Mouse (Mus musculus) midbrain, postnatal 0 days (tissue): ENCODE measurements around the gene Sgo2b. TPM values are rescaled to one million over a fixed set of nuclear protein-coding genes. Genes with fewer than 3 reads are reported as not detected.
"Not testable (repeated sequence)": the region's sequence is repeated elsewhere in the genome, so short reads cannot be mapped to it uniquely, and the experiment has no call there.

Experiments
- ATAC-seq: fragments of 200-750 bp; cut with Nextera tagmentation; 2 replicates; pipeline ENCODE4 v1.8.0; 2017; ENCODE audit warnings: moderate number of reproducible peaks, mild to moderate bottlenecking, moderate TSS enrichment, moderate library complexity; ENCODE audit not compliant: low FRiP score
- DNase-seq: peaks from one replicate; pipeline ENCODE4 v3.0.0-alpha.2; 2015; ENCODE audit warnings: low spot score
- H3K27ac ChIP-seq: fragments of 300-500 bp; sonication (generic); 2 replicates; pipeline ENCODE4 v1.5.1; 2014; ENCODE audit warnings: low read depth, mild to moderate bottlenecking, low read length, mixed read lengths
- H3K27me3 ChIP-seq: fragments of 300-500 bp; sonication (generic); 2 replicates; pipeline ENCODE4 v1.6.1; 2014; ENCODE audit warnings: low read length, control low read depth, mixed read lengths; ENCODE audit not compliant: insufficient read depth
- H3K36me3 ChIP-seq: fragments of 300-500 bp; sonication (generic); 2 replicates; pipeline ENCODE4 v1.6.1; 2014; ENCODE audit warnings: low read length, control low read depth, mixed read lengths; ENCODE audit not compliant: insufficient read depth
- H3K4me1 ChIP-seq: fragments of 300-500 bp; sonication (generic); 2 replicates; pipeline ENCODE4 v1.6.1; 2014; ENCODE audit warnings: mild to moderate bottlenecking, control low read depth, antibody characterized with exemption, low read length, mixed read lengths; ENCODE audit not compliant: insufficient read depth
- H3K4me2 ChIP-seq: fragments of 300-500 bp; sonication (generic); 2 replicates; pipeline ENCODE4 v1.6.1; 2014; ENCODE audit warnings: low read depth, mild to moderate bottlenecking, low read length, mixed read lengths; ENCODE audit not compliant: poor library complexity, severe bottlenecking
- H3K4me3 ChIP-seq: fragments of 300-500 bp; sonication (generic); 2 replicates; pipeline ENCODE4 v1.5.1; 2014; ENCODE audit warnings: low read depth, mild to moderate bottlenecking, low read length, moderate library complexity
- H3K9ac ChIP-seq: fragments of 300-500 bp; sonication (generic); replicated peaks from 2 replicates; pipeline ENCODE4 v1.6.1; 2014; ENCODE audit warnings: mild to moderate bottlenecking, low read length, moderate library complexity, mixed read lengths; ENCODE audit not compliant: poor library complexity, severe bottlenecking
- H3K9me3 ChIP-seq: fragments of 300-500 bp; sonication (generic); 2 replicates; pipeline ENCODE4 v1.6.1; 2016; ENCODE audit warnings: low read length, control low read depth
- CTCF ChIP-seq: IDR thresholded peaks from 2 replicates; pipeline ENCODE4 v1.5.1; 2016; ENCODE audit warnings: antibody characterized with exemption, mild to moderate bottlenecking
- WGBS: fragments of 180-500 bp; shearing (Covaris S2); extraction: QIAGEN DNeasy Blood & Tissue Kit; methylation state at CpG from one replicate; pipeline ENCODE4 v1.1.7; 2014; 5-methylcytosine and 5-hydroxymethylcytosine counted together
- polyA plus RNA-seq: library from polyadenylated mRNA; unstranded; fragments of >200 nt; fragmentation: Nextera tagmentation; extraction: Ambion mirVana; gene quantifications from 2 replicates; pipeline ENCODE4 v1.2.1, GENCODE M21; 2015
- total RNA-seq: library from RNA; depleted of rRNA; stranded (reverse); fragments of >200 nt; gene quantifications from 2 replicates; pipeline ENCODE4 v1.2.3, GENCODE M21; 2014; rRNA removed

The Sgo2b gene
- total RNA-seq = not detected in 2 replicates
- 0.05 and 0.10 TPM in 2 replicates for polyA plus RNA-seq

DNA sequence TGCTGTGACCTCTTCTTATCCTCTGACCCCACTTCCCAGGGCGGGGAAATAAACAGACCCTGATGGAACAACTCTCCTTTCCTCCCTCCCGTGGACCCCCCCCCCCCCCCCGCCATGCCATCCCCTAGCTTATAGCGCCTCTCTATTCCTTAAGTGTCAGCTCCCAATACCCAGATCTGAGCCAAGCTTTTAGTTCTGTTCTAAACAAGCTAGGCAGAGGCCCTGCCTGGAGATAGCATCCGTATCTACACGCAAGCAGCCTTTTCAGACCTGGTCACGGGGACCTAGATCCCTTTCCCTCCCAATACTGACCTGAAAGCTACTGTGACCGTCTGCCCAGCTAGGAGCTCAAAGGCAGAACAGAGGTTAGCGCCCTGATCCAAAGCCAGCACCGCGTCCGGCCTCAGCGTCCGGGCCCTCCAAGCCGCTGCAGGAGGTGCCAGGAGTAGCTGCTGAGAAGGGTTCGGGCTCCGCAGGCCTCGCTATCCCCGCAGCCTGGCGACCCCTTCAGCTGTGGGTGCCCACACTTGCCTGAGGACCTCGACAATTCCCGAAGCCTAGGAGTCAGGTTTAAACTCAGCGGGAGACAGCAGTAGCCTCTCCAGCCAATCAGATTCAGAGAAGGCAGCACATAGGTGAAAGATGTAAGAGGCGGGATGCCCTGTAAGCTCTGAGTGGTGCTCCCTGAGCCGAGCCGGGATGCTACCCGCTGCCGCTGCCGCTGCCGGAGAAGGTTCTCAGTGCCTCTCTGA lies at the start of gene Sgo2b:
Sgo2b (minus strand) TSS at position 623 of the 752 bp plus-strand sequence.
- no peak within 1 kb of the TSS for H3K27ac ChIP-seq
- H3K9ac ChIP-seq = peak within 1 kb of the TSS; percentile 60
- H3K4me3 ChIP-seq = peak within 1 kb of the TSS; percentile 37
- peak; percentile 69 for ATAC-seq
- peaks cover 4% of the 10 kb centered on the region; the same call in 1 of the 2 replicates for H3K4me1 ChIP-seq
- TF ChIP-seq CTCF = no peak
- no peaks in the 10 kb centered on the region for H3K27me3 ChIP-seq
- 5% methylated on average over 28 of the region's 30 CpGs for WGBS
- H3K9me3 ChIP-seq = no peaks in the 10 kb centered on the region
- peak; percentile 40 for DNase-seq
- H3K4me2 ChIP-seq = peak within 1 kb of the TSS; percentile 80
- H3K36me3 ChIP-seq = no peaks in the 10 kb centered on the region

DNA sequence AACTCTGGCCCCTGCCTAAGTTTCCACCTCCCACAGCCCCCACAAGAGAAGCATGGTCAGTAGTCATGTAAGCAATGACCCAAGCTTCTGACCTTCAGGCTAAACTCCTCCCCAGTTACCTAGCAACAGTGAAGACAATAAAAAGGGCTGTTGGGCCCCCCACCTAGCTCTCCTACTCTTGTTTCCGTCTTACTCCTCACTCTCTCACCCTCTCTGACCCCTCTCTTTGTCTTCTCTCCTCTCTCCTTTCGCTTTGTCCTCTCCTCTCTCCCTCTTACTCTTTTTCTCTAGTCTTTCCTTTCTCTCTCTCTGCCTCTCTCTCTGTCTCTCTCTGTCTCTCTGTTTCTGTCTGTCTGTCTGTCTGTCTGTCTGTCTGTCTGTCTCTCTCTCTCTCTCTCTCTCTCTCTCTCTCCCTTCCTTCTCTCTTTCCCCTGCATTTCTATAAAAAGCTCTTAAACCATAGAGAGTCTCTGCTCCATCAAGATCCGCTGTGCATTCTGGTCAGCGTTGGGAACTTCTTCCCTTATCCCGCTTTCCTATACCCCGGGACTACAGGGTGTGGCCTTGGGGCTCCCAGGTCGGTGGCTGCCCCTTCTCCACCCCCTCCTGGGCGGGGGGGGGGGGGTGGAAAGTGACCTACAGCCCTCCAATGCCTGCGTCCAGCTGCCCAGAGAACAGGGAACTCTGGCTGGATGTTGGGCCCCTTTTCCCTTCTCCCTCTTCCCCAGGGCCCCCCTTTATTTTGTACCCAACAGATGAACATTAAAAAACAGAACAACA lies 18.8 kb upstream of the Sgo2b start:
- not testable (repeated sequence) for H3K27me3 ChIP-seq, H3K9me3 ChIP-seq, H3K4me3 ChIP-seq, H3K36me3 ChIP-seq, H3K4me2 ChIP-seq, H3K9ac ChIP-seq, DNase-seq, H3K27ac ChIP-seq, ATAC-seq, H3K4me1 ChIP-seq
- WGBS = 25% methylated on average over 9 of the region's 9 CpGs

DNA sequence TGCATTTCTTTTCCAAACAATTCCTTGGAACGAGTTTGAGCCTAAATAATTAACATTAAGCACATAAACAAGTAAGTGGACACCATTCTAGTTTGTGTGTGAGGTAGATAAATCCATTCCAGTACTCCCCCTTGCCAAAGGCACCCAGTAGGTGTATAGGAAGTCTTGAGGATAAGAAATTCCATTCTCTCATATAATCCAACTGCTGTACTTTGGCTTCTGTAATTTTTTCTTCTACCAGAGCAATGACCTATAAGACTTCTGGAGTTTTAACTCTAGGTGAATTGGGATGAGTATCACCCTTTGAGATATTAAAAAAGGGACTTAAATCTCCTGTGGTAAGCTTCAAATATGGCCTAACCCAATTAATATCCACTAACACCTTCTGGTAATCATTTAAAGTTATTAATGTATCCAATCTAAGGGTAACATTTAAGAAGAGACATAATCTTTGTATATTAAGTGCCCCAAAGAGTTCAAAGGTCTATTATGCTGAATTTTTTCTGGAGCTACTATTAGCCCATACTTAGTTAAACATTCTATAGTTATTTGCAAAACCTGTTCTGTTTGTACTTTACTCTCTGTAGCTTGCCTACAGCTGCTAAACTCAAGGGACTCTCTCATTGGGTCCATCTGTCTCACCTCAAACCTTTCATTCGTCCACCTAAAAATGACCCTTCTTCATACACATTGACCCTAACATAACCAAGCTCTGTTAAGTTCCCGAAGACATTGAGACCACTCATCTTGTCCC lies 9.2 kb upstream of the Sgo2b start:
- DNase-seq = no peak
- Histone ChIP-seq H3K4me3 (no peak overlapping the region), H3K9me3 (no peaks in the 10 kb centered on the region), H3K36me3 (no peaks in the 10 kb centered on the region), H3K9ac (no peak overlapping the region), H3K27ac (no peak overlapping the region), H3K4me2 (no peak overlapping the region), H3K27me3 (no peaks in the 10 kb centered on the region), H3K4me1 (no peaks in the 10 kb centered on the region)
- no peak for TF ChIP-seq CTCF
- WGBS = 82% methylated on average over 3 of the region's 3 CpGs
- no peak for ATAC-seq

DNA sequence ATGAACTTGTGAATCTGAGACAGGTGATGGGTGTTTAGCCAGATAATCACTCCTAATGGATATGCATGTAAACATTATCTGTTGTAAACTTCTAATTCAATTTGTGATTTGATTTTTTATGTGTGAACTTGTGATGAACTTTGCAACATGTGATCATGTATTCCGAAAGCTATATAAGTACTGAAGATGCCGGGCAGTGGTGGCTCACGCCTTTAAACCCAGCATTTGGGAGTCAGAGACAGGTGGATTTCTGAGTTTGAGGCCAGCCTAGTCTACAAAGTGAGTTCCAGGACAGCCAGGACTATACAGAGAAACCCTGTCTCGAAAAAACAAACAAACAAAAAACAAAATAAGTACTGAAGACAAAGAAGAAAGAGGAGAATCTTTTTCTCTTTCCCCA lies 1.8 kb upstream of the Sgo2b start:
- not testable (repeated sequence) for H3K27me3 ChIP-seq, DNase-seq, H3K4me3 ChIP-seq, H3K9ac ChIP-seq, H3K4me1 ChIP-seq, H3K27ac ChIP-seq, H3K36me3 ChIP-seq, H3K4me2 ChIP-seq, ATAC-seq, H3K9me3 ChIP-seq
- WGBS = 86% methylated on average over 4 of the region's 4 CpGs

DNA sequence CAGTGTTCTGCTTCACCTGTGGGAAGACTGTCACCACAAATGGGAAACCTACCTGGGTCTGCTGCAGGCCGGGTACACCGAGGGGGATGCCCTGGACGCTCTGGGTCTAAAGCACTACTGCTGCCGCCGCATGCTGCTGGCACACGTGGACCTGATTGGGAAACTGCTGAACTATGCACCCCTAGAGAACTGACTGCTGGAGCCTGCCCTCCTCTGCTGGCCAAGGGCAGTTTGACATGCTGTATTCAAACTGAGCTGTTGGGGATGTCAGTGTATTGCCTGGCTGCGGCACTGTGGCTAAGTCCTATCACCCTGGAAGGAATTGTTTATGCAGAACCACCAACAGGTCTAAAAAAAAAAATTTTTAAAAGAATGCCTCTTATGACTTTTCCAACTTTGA lies 18.9 kb downstream of the Sgo2b start:
- Histone ChIP-seq H3K4me2 (no peak overlapping the region), H3K27me3 (no peaks in the 10 kb centered on the region), H3K9me3 (no peaks in the 10 kb centered on the region), H3K4me1 (no peaks in the 10 kb centered on the region), H3K36me3 (no peaks in the 10 kb centered on the region), H3K27ac (no peak overlapping the region), H3K4me3 (no peak overlapping the region), H3K9ac (no peak overlapping the region)
- ATAC-seq = no peak
- DNase-seq = no peak
- TF ChIP-seq CTCF = no peak
- WGBS = 80% methylated on average over 7 of the region's 7 CpGs
